Mouse (Mus musculus) limb, embryonic 14.5 days (tissue): Measurements from ENCODE around the gene Dock6. TPM values are rescaled to one million over a fixed set of nuclear protein-coding genes. Genes with fewer than 3 reads are reported as not detected.

Experiments used
- ATAC-seq: fragments of 200-750 bp; cut with Nextera tagmentation; 2 replicates; pipeline ENCODE4 v1.8.0; 2017; ENCODE audit warnings: low read depth, moderate number of reproducible peaks, moderate TSS enrichment; ENCODE audit not compliant: low FRiP score
- DNase-seq: peaks from one replicate; pipeline ENCODE4 v3.0.0-alpha.2; 2015; ENCODE audit warnings: low spot score
- H3K27ac ChIP-seq: fragments of 300-500 bp; sonication (generic); replicated peaks from 2 replicates; pipeline ENCODE4 v1.5.1; 2014; ENCODE audit warnings: low read depth, mild to moderate bottlenecking, low read length, moderate library complexity, mixed read lengths
- H3K27me3 ChIP-seq: fragments of 300-500 bp; sonication (generic); 2 replicates; pipeline ENCODE4 v1.6.1; 2014; ENCODE audit warnings: low read length, mixed read lengths; ENCODE audit not compliant: control insufficient read depth, insufficient read depth
- H3K36me3 ChIP-seq: fragments of 300-500 bp; sonication (generic); 2 replicates; pipeline ENCODE4 v1.6.1; 2014; ENCODE audit warnings: mild to moderate bottlenecking, low read length, moderate library complexity, mixed read lengths; ENCODE audit not compliant: control insufficient read depth, insufficient read depth
- H3K4me1 ChIP-seq: fragments of 300-500 bp; sonication (generic); 2 replicates; pipeline ENCODE4 v1.6.1; 2014; ENCODE audit warnings: antibody characterized with exemption, low read length, mixed read lengths; ENCODE audit not compliant: control insufficient read depth, insufficient read depth
- H3K4me2 ChIP-seq: fragments of 300-500 bp; sonication (generic); replicated peaks from 2 replicates; pipeline ENCODE4 v1.6.1; 2014; ENCODE audit warnings: low read depth, mild to moderate bottlenecking, low read length, moderate library complexity; ENCODE audit not compliant: severe bottlenecking
- H3K4me3 ChIP-seq: fragments of 300-500 bp; sonication (generic); replicated peaks from 2 replicates; pipeline ENCODE4 v1.5.1; 2014; ENCODE audit warnings: low read length
- H3K9ac ChIP-seq: fragments of 300-500 bp; sonication (generic); 2 replicates; pipeline ENCODE4 v1.6.1; 2014; ENCODE audit warnings: mild to moderate bottlenecking, low read depth, low read length, moderate library complexity; ENCODE audit not compliant: severe bottlenecking
- H3K9me3 ChIP-seq: fragments of 300-500 bp; sonication (generic); 2 replicates; pipeline ENCODE4 v1.6.1; 2016; ENCODE audit warnings: low read length; ENCODE audit not compliant: control insufficient read depth
- POLR2A ChIP-seq: fragments of 200-500 bp; IDR thresholded peaks from 2 replicates; pipeline ENCODE4 v1.8.0; 2012; ENCODE audit warnings: inconsistent platforms, mild to moderate bottlenecking, moderate library complexity, borderline replicate concordance; ENCODE audit not compliant: insufficient read depth, insufficient read length; ENCODE audit errors: extremely low read depth
- WGBS: fragments of 180-500 bp; shearing (Covaris S2); extraction: QIAGEN DNeasy Blood & Tissue Kit; methylation state at CpG from one replicate; pipeline ENCODE4 v1.1.7; 2014; 5-methylcytosine and 5-hydroxymethylcytosine counted together
- polyA plus RNA-seq, 2 experiments: library from polyadenylated mRNA; depleted of rRNA in 1 of 2; stranded (reverse) in 1 of 2; unstranded in 1 of 2; fragments of >200 nt; fragmentation: Nextera tagmentation in 1 of 2; extraction: Ambion mirVana in 1 of 2; gene quantifications; 2 replicates each; pipeline versions ENCODE4 v1.2.1 to v1.2.3; 2012 to 2014

Gene Dock6
- polyA plus RNA-seq (2012; rRNA removed) (155 and 191 TPM in 2 replicates), polyA plus RNA-seq (2014; fragmentation: Nextera tagmentation; extraction: Ambion mirVana) (31.6 and 38.8 TPM in 2 replicates)

GRCm38 (mm10) chr9:21852128-21853091, at the start of gene Dock6:
TSS of gene Dock6 (minus strand) at chr9:21852635.
- H3K36me3 ChIP-seq = no peaks in the 10 kb centered on the region
- under 1% methylated on average over 47 of the region's 68 CpGs for WGBS
- peak within 1 kb of the TSS; percentile 84 for H3K9ac ChIP-seq
- peaks cover 15% of the 10 kb centered on the region for H3K4me1 ChIP-seq
- TF ChIP-seq POLR2A = peak; percentile 88; the same call in 1 of the 2 replicates
- no peaks in the 10 kb centered on the region for H3K27me3 ChIP-seq
- ATAC-seq = peak; percentile 93
- H3K27ac ChIP-seq = peak within 1 kb of the TSS; percentile 38; the same call in 1 of the 2 replicates
- peak within 1 kb of the TSS; percentile 83 for H3K4me3 ChIP-seq
- peak; percentile 88 for DNase-seq
- H3K9me3 ChIP-seq = no peaks in the 10 kb centered on the region
- peak within 1 kb of the TSS; percentile 79 for H3K4me2 ChIP-seq

- H3K36me3 ChIP-seq = no peaks in the 10 kb centered on the region
- H3K27me3 ChIP-seq = no peaks in the 10 kb centered on the region
- peak overlapping the region; percentile 48 for H3K4me2 ChIP-seq
- no peak for TF ChIP-seq POLR2A
- H3K27ac ChIP-seq = no peak overlapping the region
- peak; percentile 91 for ATAC-seq
- H3K9ac ChIP-seq = no peak overlapping the region
- H3K4me1 ChIP-seq = no peaks in the 10 kb centered on the region
- H3K4me3 ChIP-seq = peak overlapping the region; percentile 38
- no peaks in the 10 kb centered on the region for H3K9me3 ChIP-seq
- WGBS = 20% methylated on average over 10 of the region's 10 CpGs
- DNase-seq = peak; percentile 90
Measured at GRCm38 (mm10) chr9:21901223-21901820, 48.9 kb upstream of the Dock6 start.

- no peak overlapping the region for H3K4me3 ChIP-seq
- no peaks in the 10 kb centered on the region for H3K4me1 ChIP-seq
- 59% methylated on average over 3 of the region's 3 CpGs for WGBS
- no peak overlapping the region for H3K9ac ChIP-seq
- no peak overlapping the region for H3K27ac ChIP-seq
- no peak for ATAC-seq
- no peak overlapping the region for H3K4me2 ChIP-seq
- no peak for TF ChIP-seq POLR2A
- H3K9me3 ChIP-seq = no peaks in the 10 kb centered on the region
- H3K36me3 ChIP-seq = no peaks in the 10 kb centered on the region
- no peak for DNase-seq
- no peaks in the 10 kb centered on the region for H3K27me3 ChIP-seq
Measured at GRCm38 (mm10) chr9:21889229-21889628, 36.8 kb upstream of the Dock6 start.

- ATAC-seq (no peak), DNase-seq (no peak)
- TF ChIP-seq POLR2A = no peak
- Histone ChIP-seq H3K27ac (no peak overlapping the region), H3K4me1 (no peaks in the 10 kb centered on the region), H3K4me3 (no peak overlapping the region), H3K36me3 (no peaks in the 10 kb centered on the region), H3K9me3 (no peaks in the 10 kb centered on the region), H3K9ac (no peak overlapping the region), H3K27me3 (no peaks in the 10 kb centered on the region), H3K4me2 (no peak overlapping the region)
- WGBS = 64% methylated on average over 3 of the region's 3 CpGs
Measured at GRCm38 (mm10) chr9:21876601-21877000, 24.2 kb upstream of the Dock6 start.

GRCm38 (mm10) chr9:21872204-21872603, 19.8 kb upstream of the Dock6 start:
- H3K9ac ChIP-seq = no peak overlapping the region
- ATAC-seq = no peak

More at GRCm38 (mm10) chr9:21872204-21872603, 19.8 kb upstream of the Dock6 start:
- H3K36me3 ChIP-seq = no peaks in the 10 kb centered on the region
- no peak overlapping the region for H3K4me2 ChIP-seq
- H3K4me1 ChIP-seq = no peaks in the 10 kb centered on the region
- no peak for DNase-seq
- H3K27ac ChIP-seq = no peak overlapping the region
- H3K9me3 ChIP-seq = no peaks in the 10 kb centered on the region
- 65% methylated on average over 4 of the region's 4 CpGs for WGBS
- H3K27me3 ChIP-seq = no peaks in the 10 kb centered on the region
- H3K4me3 ChIP-seq = no peak overlapping the region
- TF ChIP-seq POLR2A = no peak
